Mouse (Mus musculus): ENCODE results near the gene Tfam. TPM values are rescaled to one million over a fixed set of nuclear protein-coding genes. Genes with fewer than 3 reads are reported as not detected.

Tfam gene
- 45.8 and 65.6 TPM in 2 replicates for total RNA-seq (2012; rRNA removed)
- 113 and 174 TPM in 2 replicates for total RNA-seq (2014; rRNA removed)
- 108 and 123 TPM in 2 replicates for polyA plus RNA-seq (2012; ENCODE audit: insufficient read length, low read depth)

GRCm38 (mm10) chr10:71238240-71238554 is at the start of gene Tfam:
Gene Tfam (minus strand): TSS chr10:71238280.
- in situ Hi-C loops (cut with MboI; ENCODE audit: low pct_ligation_motif_present, low pct_unique_long_range_greater_than_20kb, low sequenced_read_pairs): loop anchor here (10.0 kb wide), 1 partner anchor 57 kb away; no protein-coding TSS in a partner anchor
- H3K27ac ChIP-seq (ENCODE audit: insufficient read depth, low read depth): peak within 1 kb of the TSS; percentile 94

GRCm38 (mm10) chr10:71285126-71285580 is 47.1 kb upstream of the Tfam start, which contains the start of gene Ube2d1:
Gene Ube2d1 (minus strand): TSS chr10:71285262.
- H3K9me3 ChIP-seq (replicated peaks; ENCODE audit: low read length): no peaks in the 10 kb centered on the region
- peaks cover 0 to 7% of the 10 kb centered on the region in 2 experiments for H3K36me3 ChIP-seq (replicated peaks in 1 of 2; ENCODE audit: control insufficient read depth in 1 of 2, insufficient read depth in 1 of 2, low read length in 1 of 2)
- H3K27me3 ChIP-seq (replicated peaks): peaks cover 32% of the 10 kb centered on the region
- H3K4me3 ChIP-seq (replicated peaks in 1 of 3; ENCODE audit: low read depth in 2 of 3, low read length in 2 of 3, poor library complexity in 1 of 3): peak within 1 kb of the TSS; percentile 66 to 86 (median 86)
- dilution Hi-C loops (cut with MboI; ENCODE audit: extremely low pct_ligation_motif_present, extremely low pct_unique_long_range_greater_than_20kb, low sequenced_read_pairs): no loop called here
- peak; percentile 42 for DNase-seq (ENCODE audit: extremely low read depth)
- peak within 1 kb of the TSS; percentile 45 for H3K9ac ChIP-seq (ENCODE audit: insufficient read depth, low read depth)
- peak within 1 kb of the TSS; percentile 92 for H3K4me2 ChIP-seq (ENCODE audit: insufficient read depth, low read depth, poor library complexity, severe bottlenecking)
- no peaks in the 10 kb centered on the region for H3K79me2 ChIP-seq (replicated peaks; ENCODE audit: control insufficient read depth, extremely low read depth, insufficient read depth, poor library complexity, severe bottlenecking)
- H3K27ac ChIP-seq (ENCODE audit: insufficient read depth, low read depth): no peak within 1 kb of the TSS
- peaks cover 2 to 17% of the 10 kb centered on the region in 2 experiments; a peak in 3 of 4 replicates for H3K4me1 ChIP-seq (ENCODE audit: control insufficient read depth in 1 of 2, insufficient read depth in 2 of 2)
- in situ Hi-C loops (cut with MboI; ENCODE audit: low pct_ligation_motif_present, low pct_unique_long_range_greater_than_20kb, low sequenced_read_pairs): no loop called here
- 0 out of 2 replicates have a peak, but pooled peaks have one; percentile 22 for TF ChIP-seq IRF4 (IDR thresholded peaks at IDR 0.05; ENCODE audit: low read depth, low read length)
- no peak for TF ChIP-seq ZC3H11A (IDR thresholded peaks at IDR 0.05; ENCODE audit: low read depth, low read length)
- TF ChIP-seq RCOR1 (conservative IDR thresholded peaks at IDR 0.05; ENCODE audit: low read depth, low read length): no peak
- TF ChIP-seq ZNF384 (IDR thresholded peaks at IDR 0.05; ENCODE audit: low read depth, low read length): no peak
- peak; percentile 71 for TF ChIP-seq NRF1 (IDR thresholded peaks at IDR 0.05; ENCODE audit: low read depth, low read length)
- TF ChIP-seq GABPA (IDR thresholded peaks at IDR 0.05; ENCODE audit: insufficient replicate concordance, low read depth, low read length): no peak; the same call in 1 of the 2 replicates
- TF ChIP-seq UBTF (IDR thresholded peaks at IDR 0.05; ENCODE audit: low read depth, low read length): no peak
- no peak for TF ChIP-seq MYC (IDR thresholded peaks at IDR 0.05; ENCODE audit: low read depth, low read length)
- peak; percentile 62; the same call in 1 of the 2 replicates for TF ChIP-seq SIN3A (IDR thresholded peaks at IDR 0.05; ENCODE audit: low read length)
- 0 out of 2 replicates have a peak, but pooled peaks have one; percentile 36 for TF ChIP-seq MEF2A (IDR thresholded peaks at IDR 0.05; ENCODE audit: borderline replicate concordance, low read depth, low read length)
- TF ChIP-seq MXI1 (IDR thresholded peaks at IDR 0.05; ENCODE audit: low read depth, low read length): peak; percentile 49; the same call in 1 of the 2 replicates
- TF ChIP-seq KAT2A (IDR thresholded peaks at IDR 0.05; ENCODE audit: insufficient replicate concordance, low read length): 0 out of 2 replicates have a peak, but pooled peaks have one; percentile 63
- no peak for TF ChIP-seq MAFK (IDR thresholded peaks at IDR 0.05; ENCODE audit: insufficient replicate concordance, low read length)
- TF ChIP-seq POLR2A (IDR thresholded peaks at IDR 0.05; ENCODE audit: low read depth, low read length): peak; percentile 50; the same call in 1 of the 2 replicates
- TF ChIP-seq JUN (IDR thresholded peaks at IDR 0.05; ENCODE audit: insufficient read depth, low read depth, low read length): no peak
- TF ChIP-seq NELFE (IDR thresholded peaks at IDR 0.05; ENCODE audit: low read depth, low read length): peak; percentile 39; the same call in 1 of the 2 replicates
- TF ChIP-seq MAZ (IDR thresholded peaks at IDR 0.05; ENCODE audit: low read depth, low read length): peak; percentile 71; the same call in 1 of the 2 replicates
- TF ChIP-seq USF1 (IDR thresholded peaks at IDR 0.05; ENCODE audit: low read depth, low read length): no peak
- peak; percentile 38; the same call in 1 of the 2 replicates for TF ChIP-seq TCF12 (IDR thresholded peaks at IDR 0.05; ENCODE audit: low read depth, low read length)
- TF ChIP-seq CTCF (conservative IDR thresholded peaks at IDR 0.05 in 1 of 2, IDR thresholded peaks at IDR 0.05 in 1 of 2; ENCODE audit: low read depth in 2 of 2, low read length in 2 of 2): no peak
- TF ChIP-seq PAX5 (IDR thresholded peaks at IDR 0.05; ENCODE audit: low read length): no peak
- no peak for TF ChIP-seq BHLHE40 (IDR thresholded peaks at IDR 0.05; ENCODE audit: low read depth, low read length)
- peak; percentile 87 for TF ChIP-seq HCFC1 (IDR thresholded peaks at IDR 0.05; ENCODE audit: low read depth, low read length)

More at GRCm38 (mm10) chr10:71238240-71238554, at the start of gene Tfam:
- TF ChIP-seq USF2 (conservative IDR thresholded peaks at IDR 0.05; ENCODE audit: low read depth, low read length) (no peak), JUN (IDR thresholded peaks at IDR 0.05; ENCODE audit: insufficient read depth, low read depth, low read length) (no peak), GABPA (IDR thresholded peaks at IDR 0.05; ENCODE audit: insufficient replicate concordance, low read depth, low read length) (no peak), ZNF384 (IDR thresholded peaks at IDR 0.05; ENCODE audit: low read depth, low read length) (no peak), POLR2A (IDR thresholded peaks at IDR 0.05; ENCODE audit: low read depth, low read length) (peak; percentile 49; the same call in 1 of the 2 replicates), NELFE (IDR thresholded peaks at IDR 0.05; ENCODE audit: low read depth, low read length) (no peak; the same call in 1 of the 2 replicates), MAFK (IDR thresholded peaks at IDR 0.05; ENCODE audit: insufficient replicate concordance, low read length) (no peak), KAT2A (IDR thresholded peaks at IDR 0.05; ENCODE audit: insufficient replicate concordance, low read length) (no peak), MAX (IDR thresholded peaks at IDR 0.05; ENCODE audit: low read length) (peak; percentile 91), MYC (IDR thresholded peaks at IDR 0.05; ENCODE audit: low read depth, low read length) (0 out of 2 replicates have a peak, but pooled peaks have one; percentile 78), SIN3A (IDR thresholded peaks at IDR 0.05; ENCODE audit: low read length) (peak; percentile 51; the same call in 1 of the 2 replicates), CHD1 (IDR thresholded peaks at IDR 0.05; ENCODE audit: low read depth, low read length) (0 out of 2 replicates have a peak, but pooled peaks have one; percentile 61), MXI1 (IDR thresholded peaks at IDR 0.05; ENCODE audit: low read depth, low read length) (peak; percentile 92), NRF1 (IDR thresholded peaks at IDR 0.05; ENCODE audit: low read depth, low read length) (no peak), E2F4 (IDR thresholded peaks at IDR 0.05; ENCODE audit: insufficient replicate concordance, low read depth, low read length) (0 out of 2 replicates have a peak, but pooled peaks have one; percentile 6), MAZ (IDR thresholded peaks at IDR 0.05; ENCODE audit: low read depth, low read length) (no peak), HCFC1 (IDR thresholded peaks at IDR 0.05; ENCODE audit: low read depth, low read length) (no peak), MEF2A (IDR thresholded peaks at IDR 0.05; ENCODE audit: borderline replicate concordance, low read depth, low read length) (no peak), ZMIZ1 (IDR thresholded peaks at IDR 0.05; ENCODE audit: low read depth, low read length) (no peak), EP300 (IDR thresholded peaks at IDR 0.05; ENCODE audit: low read length) (no peak)
- Histone ChIP-seq H3K79me2 (replicated peaks; ENCODE audit: control insufficient read depth, extremely low read depth, insufficient read depth, poor library complexity, severe bottlenecking) (peaks cover 27% of the 10 kb centered on the region), H3K27me3 (replicated peaks) (no peaks in the 10 kb centered on the region), H3K4me3 (replicated peaks in 1 of 3; ENCODE audit: low read depth in 2 of 3, low read length in 2 of 3, poor library complexity in 1 of 3) (peak within 1 kb of the TSS; percentile 62 to 99 (median 94)), H3K9me3 (replicated peaks; ENCODE audit: low read length) (no peaks in the 10 kb centered on the region), H3K4me2 (ENCODE audit: insufficient read depth, low read depth, poor library complexity, severe bottlenecking) (peak within 1 kb of the TSS; percentile 99), H3K4me1 (ENCODE audit: control insufficient read depth in 1 of 2, insufficient read depth in 2 of 2) (peaks cover 7 to 38% of the 10 kb centered on the region in 2 experiments), H3K9ac (ENCODE audit: insufficient read depth, low read depth) (peak within 1 kb of the TSS; percentile 91), H3K36me3 (replicated peaks in 1 of 2; ENCODE audit: control insufficient read depth in 1 of 2, insufficient read depth in 1 of 2, low read length in 1 of 2) (peaks cover 20 to 28% of the 10 kb centered on the region in 2 experiments)
- DNase-seq (ENCODE audit: extremely low read depth): no peak
- dilution Hi-C loops (cut with MboI; ENCODE audit: extremely low pct_ligation_motif_present, extremely low pct_unique_long_range_greater_than_20kb, low sequenced_read_pairs): no loop called here
